Mouse (Mus musculus) CH12.LX (cell line): ENCODE measurements around the gene Tspan33. TPM values are rescaled to one million over a fixed set of nuclear protein-coding genes. Genes with fewer than 3 reads are reported as not detected.
A peak's percentile ranks its signal among the peaks of the same experiment; 100 is the strongest.

Source experiments
- DNase-seq: peaks from one replicate; pipeline ENCODE4 v3.0.0-alpha.2; 2013; ENCODE audit errors: extremely low read depth
- H3K27ac ChIP-seq: 2 replicates; pipeline ENCODE4 v1.5.1; 2012; ENCODE audit warnings: low read depth, mild to moderate bottlenecking, control low read depth, moderate library complexity; ENCODE audit not compliant: insufficient read depth
- H3K27me3 ChIP-seq: replicated peaks from 2 replicates; pipeline ENCODE3; 2012; ENCODE audit warnings: inconsistent platforms
- H3K36me3 ChIP-seq, 2 experiments: replicated peaks in 1 of 2; 2 replicates each; pipeline versions ENCODE3 to v1.6.1; 2012; ENCODE audit warnings: inconsistent platforms in 1 of 2, low read length in 1 of 2, mild to moderate bottlenecking in 1 of 2, mixed read lengths in 1 of 2, moderate library complexity in 1 of 2; ENCODE audit not compliant: control insufficient read depth in 1 of 2, insufficient read depth in 1 of 2
- H3K4me1 ChIP-seq, 2 experiments: 2 replicates each; pipeline ENCODE4 v1.6.1; 2012; ENCODE audit warnings: inconsistent platforms in 1 of 2, moderate library complexity in 1 of 2; ENCODE audit not compliant: insufficient read depth in 2 of 2, control insufficient read depth in 1 of 2
- H3K4me2 ChIP-seq: 2 replicates; pipeline ENCODE4 v1.6.1; 2012; ENCODE audit warnings: low read depth, mild to moderate bottlenecking, control low read depth; ENCODE audit not compliant: poor library complexity, insufficient read depth, severe bottlenecking
- H3K4me3 ChIP-seq, 3 experiments: fragments of 150-350 bp in 1 of 3; sonication (generic) in 1 of 3; replicated peaks in 1 of 3; 2 replicates each; pipeline versions ENCODE3 to v1.5.1; 2011 to 2012; ENCODE audit warnings: low read depth in 2 of 3, low read length in 2 of 3, mild to moderate bottlenecking in 2 of 3, moderate library complexity in 2 of 3, control low read depth in 1 of 3, improper control_type of control experiment in 1 of 3, inconsistent platforms in 1 of 3, mixed read lengths in 1 of 3; ENCODE audit not compliant: poor library complexity in 1 of 3
- H3K79me2 ChIP-seq: replicated peaks from 2 replicates; pipeline ENCODE4 v1.6.1; 2012; ENCODE audit warnings: mild to moderate bottlenecking, moderate library complexity; ENCODE audit not compliant: control insufficient read depth, poor library complexity, insufficient read depth, severe bottlenecking; ENCODE audit errors: extremely low read depth
- H3K9ac ChIP-seq: 2 replicates; pipeline ENCODE4 v1.6.1; 2012; ENCODE audit warnings: low read depth, mild to moderate bottlenecking, control low read depth, moderate library complexity; ENCODE audit not compliant: insufficient read depth
- H3K9me3 ChIP-seq: replicated peaks from 2 replicates; pipeline ENCODE3; 2012; ENCODE audit warnings: low read length, inconsistent platforms, mixed read lengths
- BHLHE40 ChIP-seq: IDR thresholded peaks from 2 replicates; pipeline ENCODE4 v1.6.1; 2011; ENCODE audit warnings: mild to moderate bottlenecking, low read depth, low read length, improper control_type of control experiment
- CHD1 ChIP-seq: IDR thresholded peaks from 2 replicates; pipeline ENCODE4 v1.6.1; 2012; ENCODE audit warnings: low read depth, low read length, improper control_type of control experiment, inconsistent platforms
- CHD2 ChIP-seq: IDR thresholded peaks from 2 replicates; pipeline ENCODE4 v1.6.1; 2011; ENCODE audit warnings: low read length, improper control_type of control experiment
- CTCF ChIP-seq, 2 experiments: IDR thresholded peaks in 1 of 2; conservative IDR thresholded peaks in 1 of 2; 2 replicates each; pipeline ENCODE4 v1.5.1; 2011 to 2012; ENCODE audit warnings: low read depth in 2 of 2, low read length in 2 of 2, improper control_type of control experiment in 1 of 2, inconsistent platforms in 1 of 2, mild to moderate bottlenecking in 1 of 2, moderate library complexity in 1 of 2
- E2F4 ChIP-seq: IDR thresholded peaks from 2 replicates; pipeline ENCODE4 v1.6.1; 2011; ENCODE audit warnings: low read depth, low read length, improper control_type of control experiment; ENCODE audit not compliant: insufficient replicate concordance
- ELF1 ChIP-seq: IDR thresholded peaks from 2 replicates; pipeline ENCODE4 v1.6.1; 2014; ENCODE audit warnings: low read depth, mild to moderate bottlenecking, inconsistent platforms, low read length, improper control_type of control experiment
- EP300 ChIP-seq: IDR thresholded peaks from 2 replicates; pipeline ENCODE4 v1.6.1; 2011; ENCODE audit warnings: low read length, improper control_type of control experiment
- ETS1 ChIP-seq: conservative IDR thresholded peaks from 2 replicates; pipeline ENCODE4 v1.6.1; 2012; ENCODE audit warnings: low read depth, mild to moderate bottlenecking, inconsistent platforms, low read length, improper control_type of control experiment, moderate library complexity
- GABPA ChIP-seq: IDR thresholded peaks from 2 replicates; pipeline ENCODE4 v1.6.1; 2012; ENCODE audit warnings: low read depth, low read length, improper control_type of control experiment, inconsistent platforms; ENCODE audit not compliant: insufficient replicate concordance
- HCFC1 ChIP-seq: IDR thresholded peaks from 2 replicates; pipeline ENCODE4 v1.6.1; 2012; ENCODE audit warnings: low read depth, mild to moderate bottlenecking, inconsistent platforms, low read length, improper control_type of control experiment
- IRF4 ChIP-seq: IDR thresholded peaks from 2 replicates; pipeline ENCODE4 v1.6.1; 2014; ENCODE audit warnings: low read depth, mild to moderate bottlenecking, inconsistent platforms, low read length, improper control_type of control experiment
- JUN ChIP-seq: IDR thresholded peaks from 2 replicates; pipeline ENCODE4 v1.6.1; 2011; ENCODE audit warnings: low read depth, mild to moderate bottlenecking, low read length, improper control_type of control experiment, moderate library complexity; ENCODE audit not compliant: insufficient read depth
- JUND ChIP-seq: conservative IDR thresholded peaks from 2 replicates; pipeline ENCODE4 v1.6.1; 2011; ENCODE audit warnings: low read depth, low read length, improper control_type of control experiment
- KAT2A ChIP-seq: IDR thresholded peaks from 2 replicates; pipeline ENCODE4 v1.6.1; 2012; ENCODE audit warnings: low read length, improper control_type of control experiment, inconsistent platforms; ENCODE audit not compliant: insufficient replicate concordance
- MAFK ChIP-seq: IDR thresholded peaks from 2 replicates; pipeline ENCODE4 v1.6.1; 2011; ENCODE audit warnings: low read length, improper control_type of control experiment; ENCODE audit not compliant: insufficient replicate concordance
- MAX ChIP-seq: IDR thresholded peaks from 2 replicates; pipeline ENCODE4 v1.6.1; 2011; ENCODE audit warnings: low read length, improper control_type of control experiment
- MAZ ChIP-seq: IDR thresholded peaks from 2 replicates; pipeline ENCODE4 v1.6.1; 2012; ENCODE audit warnings: low read depth, mild to moderate bottlenecking, inconsistent platforms, low read length, improper control_type of control experiment, moderate library complexity
- MEF2A ChIP-seq: IDR thresholded peaks from 2 replicates; pipeline ENCODE4 v1.6.1; 2014; ENCODE audit warnings: low read depth, mild to moderate bottlenecking, inconsistent platforms, low read length, improper control_type of control experiment, borderline replicate concordance
- MXI1 ChIP-seq: IDR thresholded peaks from 2 replicates; pipeline ENCODE4 v1.6.1; 2011; ENCODE audit warnings: mild to moderate bottlenecking, low read depth, low read length, improper control_type of control experiment
- MYC ChIP-seq: IDR thresholded peaks from 2 replicates; pipeline ENCODE4 v1.6.1; 2011; ENCODE audit warnings: low read depth, mild to moderate bottlenecking, improper control_type of control experiment, low read length
- NELFE ChIP-seq: IDR thresholded peaks from 2 replicates; pipeline ENCODE4 v1.6.1; 2011; ENCODE audit warnings: low read depth, low read length, improper control_type of control experiment
- NRF1 ChIP-seq: IDR thresholded peaks from 2 replicates; pipeline ENCODE4 v1.6.1; 2014; ENCODE audit warnings: low read depth, mild to moderate bottlenecking, inconsistent platforms, low read length, improper control_type of control experiment, moderate library complexity
- PAX5 ChIP-seq: IDR thresholded peaks from 2 replicates; pipeline ENCODE4 v1.6.1; 2012; ENCODE audit warnings: low read length, inconsistent platforms, mixed read lengths
- POLR2A ChIP-seq: IDR thresholded peaks from 2 replicates; pipeline ENCODE4 v1.6.1; 2011; ENCODE audit warnings: low read depth, mild to moderate bottlenecking, improper control_type of control experiment, low read length
- POLR2AphosphoS2 ChIP-seq: IDR thresholded peaks from 2 replicates; pipeline ENCODE4 v1.6.1; 2011; ENCODE audit warnings: low read depth, low read length, improper control_type of control experiment
- RAD21 ChIP-seq: IDR thresholded peaks from 2 replicates; pipeline ENCODE4 v1.6.1; 2011; ENCODE audit warnings: low read depth, mild to moderate bottlenecking, low read length, improper control_type of control experiment, moderate library complexity
- RCOR1 ChIP-seq: conservative IDR thresholded peaks from 2 replicates; pipeline ENCODE4 v1.6.1; 2012; ENCODE audit warnings: low read depth, mild to moderate bottlenecking, inconsistent platforms, low read length, improper control_type of control experiment
- SIN3A ChIP-seq: IDR thresholded peaks from 2 replicates; pipeline ENCODE4 v1.6.1; 2012; ENCODE audit warnings: low read length, improper control_type of control experiment, inconsistent platforms
- SMC3 ChIP-seq: IDR thresholded peaks from 2 replicates; pipeline ENCODE4 v1.6.1; 2011; ENCODE audit warnings: low read depth, low read length, improper control_type of control experiment
- TBP ChIP-seq: conservative IDR thresholded peaks from 2 replicates; pipeline ENCODE4 v1.6.1; 2011; ENCODE audit warnings: low read depth, low read length, improper control_type of control experiment
- TCF12 ChIP-seq: IDR thresholded peaks from 2 replicates; pipeline ENCODE4 v1.6.1; 2014; ENCODE audit warnings: low read depth, mild to moderate bottlenecking, inconsistent platforms, low read length, improper control_type of control experiment
- UBTF ChIP-seq: IDR thresholded peaks from 2 replicates; pipeline ENCODE4 v1.6.1; 2012; ENCODE audit warnings: low read depth, mild to moderate bottlenecking, inconsistent platforms, low read length, improper control_type of control experiment, moderate library complexity
- USF1 ChIP-seq: IDR thresholded peaks from 2 replicates; pipeline ENCODE4 v1.6.1; 2014; ENCODE audit warnings: low read depth, mild to moderate bottlenecking, inconsistent platforms, low read length, improper control_type of control experiment
- USF2 ChIP-seq: conservative IDR thresholded peaks from 2 replicates; pipeline ENCODE4 v1.6.1; 2011; ENCODE audit warnings: low read depth, low read length, improper control_type of control experiment
- ZC3H11A ChIP-seq: IDR thresholded peaks from 2 replicates; pipeline ENCODE4 v1.6.1; 2012; ENCODE audit warnings: low read depth, mild to moderate bottlenecking, inconsistent platforms, low read length, improper control_type of control experiment
- ZKSCAN1 ChIP-seq: IDR thresholded peaks from 2 replicates; pipeline ENCODE4 v1.6.1; 2012; ENCODE audit warnings: low read depth, inconsistent platforms, low read length, improper control_type of control experiment, borderline replicate concordance
- ZMIZ1 ChIP-seq: IDR thresholded peaks from 2 replicates; pipeline ENCODE4 v1.6.1; 2012; ENCODE audit warnings: low read depth, mild to moderate bottlenecking, inconsistent platforms, low read length, improper control_type of control experiment
- ZNF384 ChIP-seq: IDR thresholded peaks from 2 replicates; pipeline ENCODE4 v1.6.1; 2012; ENCODE audit warnings: low read depth, low read length, improper control_type of control experiment, inconsistent platforms
- dilution Hi-C: fragments of 300-500 bp; cut with MboI; formaldehyde crosslinking; loops from 2 replicates; pipeline ENCODE4 v1.14.3; 2020; ENCODE audit warnings: low sequenced_read_pairs; ENCODE audit not compliant: extremely low pct_unique_long_range_greater_than_20kb, extremely low pct_ligation_motif_present
- in situ Hi-C: fragments of 300-500 bp; cut with MboI; formaldehyde crosslinking; loops from 3 replicates; pipeline ENCODE4 v1.14.3; 2019; ENCODE audit warnings: low sequenced_read_pairs, low pct_ligation_motif_present, low pct_unique_long_range_greater_than_20kb, mixed read lengths
- polyA plus RNA-seq: library from polyadenylated mRNA; unstranded; fragments of >175 nt; gene quantifications from 2 replicates; pipeline ENCODE4 v1.2.1, GENCODE M21; 2012; ENCODE audit warnings: low read depth; ENCODE audit not compliant: insufficient read length
- total RNA-seq, 2 experiments: library from RNA; depleted of rRNA; stranded (reverse); fragments of 300-350 nt in 1 of 2; fragments of >200 nt in 1 of 2; gene quantifications; 2 replicates each; pipeline ENCODE4 v1.2.3; 2012 to 2014

Tspan33 gene
- total RNA-seq (2012; rRNA removed) = 8.7 and 12.2 TPM in 2 replicates
- total RNA-seq (2014; rRNA removed) = 8.5 TPM in 2 replicates
- polyA plus RNA-seq = 10.4 and 11.2 TPM in 2 replicates

DNA sequence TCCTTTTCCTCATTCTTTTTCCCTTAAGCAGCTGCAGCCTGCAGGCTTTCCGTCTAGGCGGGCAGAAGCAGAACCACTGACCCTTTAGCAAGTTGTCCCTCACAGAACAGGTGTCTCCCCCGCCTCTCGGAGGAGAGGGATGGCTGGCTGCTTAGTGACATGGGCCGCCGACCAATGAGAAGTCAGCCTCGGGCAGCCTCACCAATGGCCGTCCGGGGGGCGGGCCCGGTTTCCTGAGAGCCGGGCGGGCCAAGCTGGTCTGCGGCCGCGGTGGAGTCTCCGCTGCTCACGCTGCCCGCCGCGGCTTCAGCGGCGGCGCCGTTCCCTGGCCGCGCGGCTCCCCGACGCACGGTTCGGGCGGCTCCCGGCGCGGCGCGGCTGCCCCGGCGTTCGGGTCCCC, at the start of gene Tspan33:
Gene Tspan33, plus strand, starts transcription at position 270 of the 400 bp plus-strand sequence.
- peaks cover 32% of the 10 kb centered on the region for H3K27me3 ChIP-seq
- no peak within 1 kb of the TSS for H3K27ac ChIP-seq
- peaks cover 0 to 2% of the 10 kb centered on the region in 2 experiments for H3K36me3 ChIP-seq
- H3K4me2 ChIP-seq = peak within 1 kb of the TSS; percentile 84
- TF ChIP-seq E2F4 (no peak), MAFK (no peak), MYC (no peak), KAT2A (no peak), CHD2 (peak; percentile 86), POLR2A (peak; percentile 27; the same call in 1 of the 2 replicates), ETS1 (no peak), MAX (0 out of 2 replicates have a peak, but pooled peaks have one; percentile 31), MEF2A (no peak), ZNF384 (no peak), MAZ (0 out of 2 replicates have a peak, but pooled peaks have one; percentile 68), ZC3H11A (no peak), NELFE (no peak), JUND (no peak), USF1 (no peak), USF2 (no peak), TBP (no peak), JUN (no peak), CHD1 (no peak), SIN3A (peak; percentile 65; the same call in 1 of the 2 replicates), PAX5 (no peak), TCF12 (peak; percentile 38; the same call in 1 of the 2 replicates), IRF4 (peak; percentile 10; the same call in 1 of the 2 replicates), UBTF (0 out of 2 replicates have a peak, but pooled peaks have one; percentile 39), GABPA (no peak), ZMIZ1 (peak; percentile 31; the same call in 1 of the 2 replicates), POLR2AphosphoS2 (no peak), ZKSCAN1 (no peak), RAD21 (no peak), CTCF (conservative IDR thresholded peaks at IDR 0.05 in 1 of 2, IDR thresholded peaks at IDR 0.05 in 1 of 2; ENCODE audit: low read depth in 2 of 2, low read length in 2 of 2) (no peak), SMC3 (no peak), MXI1 (no peak; the same call in 1 of the 2 replicates), RCOR1 (no peak), NRF1 (peak; percentile 43; the same call in 1 of the 2 replicates), EP300 (no peak), BHLHE40 (no peak), HCFC1 (no peak), ELF1 (peak; percentile 31; the same call in 1 of the 2 replicates)
- dilution Hi-C loops (no loop called here), in situ Hi-C loops (no loop called here)
- no peaks in the 10 kb centered on the region for H3K79me2 ChIP-seq
- DNase-seq = peak; percentile 75
- H3K9me3 ChIP-seq = no peaks in the 10 kb centered on the region
- peaks cover 0 to 34% of the 10 kb centered on the region in 2 experiments; a peak in 2 of 4 replicates for H3K4me1 ChIP-seq
- H3K9ac ChIP-seq = peak within 1 kb of the TSS; percentile 61
- peak within 1 kb of the TSS; percentile 54 to 90 (median 82) for H3K4me3 ChIP-seq
